In the genomic region with DNA sequence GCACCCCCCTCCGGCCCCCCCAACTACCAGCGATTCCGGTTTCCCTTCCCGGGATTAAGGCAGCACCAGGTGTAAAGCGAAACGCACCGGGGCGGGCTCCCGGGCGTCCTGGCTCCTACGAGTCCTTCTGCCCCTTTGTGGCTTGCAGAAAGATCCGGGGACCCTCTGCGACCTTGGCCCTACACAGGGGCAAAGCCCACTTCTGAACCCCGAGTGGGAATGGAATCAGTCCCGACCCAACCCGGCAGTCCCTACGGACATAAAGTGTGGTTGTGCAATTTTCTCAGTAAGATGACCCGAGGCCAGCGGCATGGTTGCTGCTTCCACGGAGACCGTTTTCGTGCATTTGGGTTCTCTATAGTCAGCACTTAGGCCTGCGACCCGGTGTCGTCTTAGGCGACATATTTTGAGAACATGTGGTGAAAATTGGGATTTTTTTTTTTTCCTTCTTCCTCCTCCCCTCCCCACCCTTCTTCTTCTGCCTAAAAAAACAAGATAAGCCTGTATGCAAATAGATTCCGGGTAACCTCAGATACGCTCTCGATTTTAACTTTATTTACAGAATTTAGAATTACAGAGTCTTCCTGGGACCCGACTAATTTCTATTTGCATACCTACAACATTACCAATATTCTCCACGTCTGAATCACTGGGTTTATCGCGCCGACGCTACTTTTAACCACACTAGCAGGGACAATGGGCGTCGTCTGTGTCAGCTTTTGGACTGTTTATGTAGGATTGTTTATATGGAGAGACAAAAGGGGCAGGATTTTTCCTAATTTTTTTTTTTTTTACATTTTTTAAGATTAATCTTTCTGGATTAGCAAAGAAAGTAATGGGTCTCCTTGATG, we compare ENCODE assay signal across 8 mouse cellular contexts. TPM values are rescaled to one million over a fixed set of nuclear protein-coding genes. Genes with fewer than 3 reads are reported as not detected.
DNase-seq lines count a peak whose midpoint lies in the region; ATAC-seq and TF ChIP-seq lines count a peak whose summit lies in the region.

No protein-coding gene starts in this region.

- no peaks in the 10 kb centered on the region for H3K4me1 ChIP-seq in intestine, postnatal 0 days (replicated peaks; ENCODE audit: control insufficient read depth, insufficient read depth, low read length)
- peaks cover 60% of the 10 kb centered on the region for H3K4me1 ChIP-seq in lung, embryonic 15.5 days

- no peaks in the 10 kb centered on the region for H3K27me3 ChIP-seq in intestine, postnatal 0 days (replicated peaks; ENCODE audit: control insufficient read depth, insufficient read depth, low read length)
- no peaks in the 10 kb centered on the region for H3K27me3 ChIP-seq in lung, embryonic 15.5 days

- H3K9me3 ChIP-seq in intestine, postnatal 0 days (ENCODE audit: control insufficient read depth): no peaks in the 10 kb centered on the region
- H3K9me3 ChIP-seq in lung, embryonic 15.5 days: no peaks in the 10 kb centered on the region

- 6% methylated on average over 37 of the region's 37 CpGs for whole genome bisulfite sequencing in intestine, postnatal 0 days
- WGBS in lung, embryonic 15.5 days: 1% methylated on average over 37 of the region's 37 CpGs

- no peak for TF ChIP-seq CTCF in intestine, postnatal 0 days (IDR thresholded peaks at IDR 0.05; ENCODE audit: low read depth)

- peak overlapping the region; percentile 51 for H3K4me3 ChIP-seq in intestine, postnatal 0 days (ENCODE audit: low read depth, low read length)
- peak overlapping the region; percentile 40 for H3K4me3 ChIP-seq in lung, embryonic 15.5 days

- no peaks in the 10 kb centered on the region for H3K36me3 ChIP-seq in intestine, postnatal 0 days (ENCODE audit: control insufficient read depth, insufficient read depth)
- no peaks in the 10 kb centered on the region for H3K36me3 ChIP-seq in lung, embryonic 15.5 days

- peak; percentile 10 to 26 for DNase-seq in cerebellum, postnatal 14 days
- no peak for DNase-seq in cerebellum, postnatal 4 days (ENCODE audit: low spot score in 2 of 2)
- DNase-seq in embryo, embryonic 10 days (ENCODE audit: low spot score): peak; percentile 67
- peak; percentile 97 for DNase-seq in heart, adult 11 months
- peak; percentile 60 for DNase-seq in ovary, postnatal 36 days (ENCODE audit: low spot score)
- DNase-seq in layer of hippocampus, postnatal 14 days (ENCODE audit: low spot score in 2 of 2): no peak

- peak; percentile 27; the same call in 1 of the 2 replicates for ATAC-seq in intestine, postnatal 0 days
- ATAC-seq in lung, embryonic 15.5 days (ENCODE audit: borderline replicate concordance, extremely low read depth, low FRiP score, low TSS enrichment): no peak

- H3K9ac ChIP-seq in intestine, postnatal 0 days (ENCODE audit: low read depth, low read length): peak overlapping the region; percentile 54
- peak overlapping the region; percentile 39; the same call in 1 of the 2 replicates for H3K9ac ChIP-seq in lung, embryonic 15.5 days

- peak overlapping the region; percentile 76 for H3K4me2 ChIP-seq in intestine, postnatal 0 days (replicated peaks; ENCODE audit: low read depth)
- peak overlapping the region; percentile 72 for H3K4me2 ChIP-seq in lung, embryonic 15.5 days

- H3K27ac ChIP-seq in intestine, postnatal 0 days (ENCODE audit: low read depth, low read length): peak overlapping the region; percentile 79
- peak overlapping the region; percentile 90 for H3K27ac ChIP-seq in lung, embryonic 15.5 days

RNA-seq across cellular contexts. Expression of a gene that starts 5.7 kb away (rescaled TPM):
- 2.2 TPM in 2 replicates for polyA plus RNA-seq in intestine, postnatal 0 days (2015; fragmentation: Nextera tagmentation; extraction: Ambion mirVana)
- polyA plus RNA-seq in lung, embryonic 15.5 days (2015; fragmentation: Nextera tagmentation; extraction: Ambion mirVana): 5.0 and 5.1 TPM in 2 replicates
- 1 to 10 TPM; 3.0 to 3.1 TPM for total RNA-seq in layer of hippocampus, postnatal 14 days (2021)

Comparison
In these comparisons a context has a peak if more than half of its experiments do, and no peak if none do; other contexts are left out.
1. DNase-seq: peak in cerebellum, postnatal 14 days (2 of 2), embryo, embryonic 10 days (single experiment), heart, adult 11 months (single experiment) and ovary, postnatal 36 days (single experiment); none in cerebellum, postnatal 4 days (0 of 2) and layer of hippocampus, postnatal 14 days (0 of 2).